Mouse (Mus musculus) kidney, embryonic 16.5 days (tissue): ENCODE data around the gene Abcb6. TPM values are rescaled to one million over a fixed set of nuclear protein-coding genes. Genes with fewer than 3 reads are reported as not detected.
A peak's percentile ranks its signal among the peaks of the same experiment; 100 is the strongest.

Experiments used
- ATAC-seq: fragments of 200-750 bp; cut with Nextera tagmentation; 2 replicates; pipeline ENCODE4 v1.8.0; 2017; ENCODE audit warnings: moderate TSS enrichment; ENCODE audit not compliant: low FRiP score, low TSS enrichment
- H3K27ac ChIP-seq: fragments of 300-500 bp; sonication (generic); 2 replicates; pipeline ENCODE4 v1.5.1; 2014; ENCODE audit warnings: low read length
- H3K27me3 ChIP-seq: fragments of 300-500 bp; sonication (generic); 2 replicates; pipeline ENCODE4 v1.6.1; 2014; ENCODE audit warnings: low read length, control low read depth, mixed read lengths; ENCODE audit not compliant: insufficient read depth
- H3K36me3 ChIP-seq: fragments of 300-500 bp; sonication (generic); 2 replicates; pipeline ENCODE4 v1.6.1; 2014; ENCODE audit warnings: low read length, control low read depth, mixed read lengths; ENCODE audit not compliant: insufficient read depth
- H3K4me1 ChIP-seq: fragments of 300-500 bp; sonication (generic); 2 replicates; pipeline ENCODE4 v1.6.1; 2014; ENCODE audit warnings: low read length, control low read depth, mixed read lengths; ENCODE audit not compliant: insufficient read depth
- H3K4me2 ChIP-seq: fragments of 300-500 bp; sonication (generic); replicated peaks from 2 replicates; pipeline ENCODE4 v1.6.1; 2014; ENCODE audit warnings: low read depth, low read length
- H3K4me3 ChIP-seq: fragments of 300-500 bp; sonication (generic); 2 replicates; pipeline ENCODE4 v1.5.1; 2014; ENCODE audit warnings: mild to moderate bottlenecking, low read length
- H3K9ac ChIP-seq: fragments of 300-500 bp; sonication (generic); replicated peaks from 2 replicates; pipeline ENCODE4 v1.6.1; 2014; ENCODE audit warnings: low read length
- H3K9me3 ChIP-seq: fragments of 300-500 bp; sonication (generic); 2 replicates; pipeline ENCODE4 v1.6.1; 2016; ENCODE audit warnings: low read length, control low read depth
- WGBS: fragments of 180-500 bp; shearing (Covaris S2); extraction: QIAGEN DNeasy Blood & Tissue Kit; methylation state at CpG from one replicate; pipeline ENCODE4 v1.1.7; 2014; 5-methylcytosine and 5-hydroxymethylcytosine counted together
- polyA plus RNA-seq: library from polyadenylated mRNA; unstranded; fragments of >200 nt; fragmentation: Nextera tagmentation; extraction: Ambion mirVana; gene quantifications from 2 replicates; pipeline ENCODE4 v1.2.1, GENCODE M21; 2015

The Abcb6 gene
- polyA plus RNA-seq, 1 experiment from 2014 or later = 36.4 TPM

- Histone ChIP-seq H3K27me3 (no peaks in the 10 kb centered on the region), H3K4me2 (peak within 1 kb of the TSS; percentile 84), H3K9me3 (no peaks in the 10 kb centered on the region), H3K4me1 (peaks cover 48% of the 10 kb centered on the region), H3K4me3 (peak within 1 kb of the TSS; percentile 98), H3K27ac (peak within 1 kb of the TSS; percentile 89), H3K9ac (peak within 1 kb of the TSS; percentile 97), H3K36me3 (peaks cover 27% of the 10 kb centered on the region)
- ATAC-seq = peak; percentile 79
- WGBS = 3% methylated on average over 42 of the region's 42 CpGs
Observed at GRCm38 (mm10) chr1:75210136-75211087, 30.2 kb upstream of the Abcb6 start, which contains the start of the genes Glb1l and Stk16. TSS of gene Glb1l (minus strand) at chr1:75210813. TSS of gene Stk16 (plus strand) at chr1:75210838.

- Histone ChIP-seq H3K27me3 (no peaks in the 10 kb centered on the region), H3K36me3 (peaks cover 21% of the 10 kb centered on the region), H3K4me2 (peak overlapping the region; percentile 84), H3K9ac (peak overlapping the region; percentile 79), H3K9me3 (no peaks in the 10 kb centered on the region), H3K4me3 (peak overlapping the region; percentile 66), H3K4me1 (peaks cover 43% of the 10 kb centered on the region), H3K27ac (peak overlapping the region; percentile 89)
- peak; percentile 40 for ATAC-seq
- 6% methylated on average over 34 of the region's 34 CpGs for WGBS
Observed at GRCm38 (mm10) chr1:75208967-75209678, 28.9 kb upstream of the Abcb6 start.

DNA sequence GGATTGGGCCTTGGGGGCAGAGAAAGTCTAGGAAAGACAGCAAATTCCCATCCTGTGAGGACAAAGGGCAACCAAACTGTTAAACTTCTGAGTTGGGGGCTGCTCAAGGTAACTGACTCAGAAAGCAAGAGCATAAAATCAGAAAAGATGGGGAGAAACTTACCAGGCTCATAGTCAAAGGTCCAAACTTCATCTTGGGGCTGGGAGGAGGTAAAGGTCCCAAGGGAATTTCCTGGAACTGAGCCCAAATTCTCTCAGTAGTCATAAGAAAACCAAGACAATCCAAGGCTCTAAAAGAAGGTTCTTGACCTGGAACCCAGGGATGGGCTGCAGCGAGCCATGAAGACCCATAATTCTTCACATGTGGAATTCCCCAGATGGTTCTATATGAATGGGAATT, 21.0 kb upstream of the Abcb6 start:
- H3K36me3 ChIP-seq = peaks cover 36% of the 10 kb centered on the region
- H3K4me3 ChIP-seq = no peak overlapping the region
- H3K4me2 ChIP-seq = no peak overlapping the region
- H3K9ac ChIP-seq = no peak overlapping the region
- no peak overlapping the region for H3K27ac ChIP-seq
- no peaks in the 10 kb centered on the region for H3K9me3 ChIP-seq
- ATAC-seq = no peak
- H3K4me1 ChIP-seq = no peaks in the 10 kb centered on the region
- 93% methylated on average over 1 of the region's 1 CpGs for WGBS
- no peaks in the 10 kb centered on the region for H3K27me3 ChIP-seq

DNA sequence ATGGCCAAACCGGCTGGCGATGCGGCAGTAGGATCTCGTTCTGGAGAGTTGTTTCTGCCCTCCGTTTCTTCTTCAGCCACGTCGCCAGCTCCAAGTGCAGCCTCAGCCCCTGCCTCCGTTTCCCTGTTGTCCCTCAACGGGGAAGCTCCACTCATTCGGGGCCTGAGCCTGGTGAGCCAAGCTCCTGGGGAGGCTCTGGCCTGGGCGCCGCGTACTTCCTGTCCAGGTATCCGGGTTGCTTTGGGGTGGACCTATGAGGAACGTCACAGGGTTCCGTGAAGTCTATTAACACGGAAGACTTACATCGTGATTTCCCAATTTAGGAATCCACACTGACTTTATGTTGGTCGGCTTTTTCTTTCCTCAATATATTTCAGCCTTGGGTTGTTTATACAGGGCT, 12.3 kb upstream of the Abcb6 start:
- Histone ChIP-seq H3K9ac (peak overlapping the region; percentile 90), H3K36me3 (peaks cover 25% of the 10 kb centered on the region), H3K4me1 (peaks cover 23% of the 10 kb centered on the region), H3K27ac (peak overlapping the region; percentile 94), H3K27me3 (no peaks in the 10 kb centered on the region), H3K4me2 (peak overlapping the region; percentile 92), H3K9me3 (no peaks in the 10 kb centered on the region), H3K4me3 (peak overlapping the region; percentile 86)
- peak; percentile 62; the same call in 1 of the 2 replicates for ATAC-seq
- under 1% methylated on average over 19 of the region's 19 CpGs for WGBS

- peaks cover 23% of the 10 kb centered on the region for H3K4me1 ChIP-seq
- peak within 1 kb of the TSS; percentile 94 for H3K27ac ChIP-seq
- H3K36me3 ChIP-seq = peaks cover 25% of the 10 kb centered on the region
- peak; percentile 99 for ATAC-seq
- H3K4me2 ChIP-seq = peak within 1 kb of the TSS; percentile 92
- peak within 1 kb of the TSS; percentile 90 for H3K9ac ChIP-seq
- no peaks in the 10 kb centered on the region for H3K9me3 ChIP-seq
- peak within 1 kb of the TSS; percentile 86 for H3K4me3 ChIP-seq
- H3K27me3 ChIP-seq = no peaks in the 10 kb centered on the region
- WGBS = under 1% methylated on average over 55 of the region's 56 CpGs
Observed at GRCm38 (mm10) chr1:75191622-75192402, 11.6 kb upstream of the Abcb6 start, which contains the start of the genes Ankzf1 and Atg9a. TSS of gene Ankzf1 (plus strand) at chr1:75192151. TSS of gene Atg9a (minus strand) at chr1:75192196.

- peak overlapping the region; percentile 89 for H3K27ac ChIP-seq
- no peaks in the 10 kb centered on the region for H3K9me3 ChIP-seq
- H3K4me1 ChIP-seq = peaks cover 23% of the 10 kb centered on the region
- H3K9ac ChIP-seq = peak overlapping the region; percentile 89
- peaks cover 26% of the 10 kb centered on the region for H3K36me3 ChIP-seq
- peak overlapping the region; percentile 86 for H3K4me3 ChIP-seq
- ATAC-seq = no peak
- no peaks in the 10 kb centered on the region for H3K27me3 ChIP-seq
- H3K4me2 ChIP-seq = peak overlapping the region; percentile 67
- 47% methylated on average over 5 of the region's 5 CpGs for WGBS
Observed at GRCm38 (mm10) chr1:75191258-75191621, 11.0 kb upstream of the Abcb6 start.

DNA sequence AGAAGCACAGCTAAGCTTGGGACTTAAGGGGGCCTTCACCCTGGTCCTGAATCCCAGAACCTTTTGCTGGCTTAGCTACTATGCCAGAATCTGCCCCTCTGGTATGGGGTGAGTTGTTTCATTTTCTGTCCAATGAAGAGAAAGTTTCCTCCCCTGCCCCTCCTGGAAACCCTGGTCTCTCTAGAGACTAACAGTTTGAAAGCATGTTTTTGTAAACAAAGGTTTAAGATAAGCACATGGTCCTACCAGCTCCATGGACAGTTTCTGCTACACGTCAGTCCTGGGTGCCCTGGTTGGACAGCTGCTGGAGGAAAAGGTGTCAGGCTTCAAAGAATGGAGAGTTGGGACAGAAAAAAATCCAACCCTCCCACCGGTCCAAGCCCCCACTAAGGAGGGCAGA, 10.4 kb upstream of the Abcb6 start:
- WGBS = 65% methylated on average over 2 of the region's 2 CpGs
- H3K4me1 ChIP-seq = peaks cover 23% of the 10 kb centered on the region
- no peaks in the 10 kb centered on the region for H3K9me3 ChIP-seq
- peak overlapping the region; percentile 89; the same call in 1 of the 2 replicates for H3K9ac ChIP-seq
- peaks cover 26% of the 10 kb centered on the region for H3K36me3 ChIP-seq
- H3K4me2 ChIP-seq = no peak overlapping the region
- ATAC-seq = no peak
- no peaks in the 10 kb centered on the region for H3K27me3 ChIP-seq
- H3K27ac ChIP-seq = no peak overlapping the region
- H3K4me3 ChIP-seq = no peak overlapping the region; the same call in 1 of the 2 replicates

DNA sequence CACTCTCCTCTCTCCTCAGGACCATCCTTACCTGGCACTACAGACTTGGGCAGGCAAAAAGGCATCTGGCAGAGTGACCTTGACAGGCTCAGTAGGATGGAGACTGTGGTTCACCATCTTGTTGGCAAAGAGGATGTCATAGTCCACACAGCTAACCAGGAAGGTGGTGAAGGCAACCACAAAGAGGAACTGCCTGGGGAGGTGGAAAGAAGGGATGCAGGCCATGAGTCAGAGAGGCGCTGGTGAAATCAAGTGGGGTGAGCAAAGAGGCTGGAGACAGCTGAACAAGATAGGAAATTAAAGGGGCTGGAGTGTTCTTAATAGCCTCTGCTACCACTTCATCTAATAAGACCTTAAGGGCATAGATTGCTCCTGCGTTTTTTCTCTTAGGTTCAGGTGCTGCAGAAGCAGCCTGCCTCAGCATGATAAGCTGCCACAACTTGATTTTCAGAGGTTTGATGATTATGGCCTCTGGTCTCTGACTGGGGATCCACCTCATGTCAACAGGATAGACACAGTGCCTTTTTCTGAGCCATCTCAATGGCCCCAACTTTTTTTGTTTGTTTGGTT, 7.8 kb upstream of the Abcb6 start:
- H3K4me3 ChIP-seq = no peak overlapping the region
- H3K36me3 ChIP-seq = peaks cover 31% of the 10 kb centered on the region
- H3K4me2 ChIP-seq = no peak overlapping the region
- no peak overlapping the region for H3K9ac ChIP-seq
- H3K27me3 ChIP-seq = no peaks in the 10 kb centered on the region
- H3K4me1 ChIP-seq = peaks cover 14% of the 10 kb centered on the region
- H3K9me3 ChIP-seq = no peaks in the 10 kb centered on the region
- H3K27ac ChIP-seq = no peak overlapping the region
- no peak for ATAC-seq
- 82% methylated on average over 2 of the region's 2 CpGs for WGBS

DNA sequence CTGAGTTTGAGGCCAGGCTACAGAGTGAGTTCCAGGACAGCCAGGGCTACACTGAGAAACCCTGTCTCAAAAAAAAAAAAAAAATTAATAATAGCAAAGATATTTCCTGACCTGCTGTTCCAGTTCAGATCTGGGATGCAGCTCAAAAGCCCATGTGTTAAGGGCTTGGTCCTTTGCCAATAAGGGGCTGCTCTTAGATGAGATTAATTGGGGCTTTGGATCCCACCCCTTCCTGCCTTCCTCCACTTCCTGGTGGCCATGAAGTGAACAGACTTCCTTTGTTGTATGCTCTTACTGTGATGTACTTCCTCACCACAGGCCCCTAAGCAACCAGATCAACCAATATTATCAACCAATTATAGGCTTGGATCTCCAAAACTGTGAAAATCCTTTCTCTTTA, 6.9 kb upstream of the Abcb6 start:
- H3K27me3 ChIP-seq = no peaks in the 10 kb centered on the region
- no peak for ATAC-seq
- peaks cover 37% of the 10 kb centered on the region for H3K36me3 ChIP-seq

More for the DNA sequence above, 6.9 kb upstream of the Abcb6 start:
- Histone ChIP-seq H3K4me2 (no peak overlapping the region), H3K9me3 (no peaks in the 10 kb centered on the region), H3K4me1 (peaks cover 12% of the 10 kb centered on the region), H3K27ac (no peak overlapping the region), H3K9ac (no peak overlapping the region), H3K4me3 (no peak overlapping the region)
